Mouse (Mus musculus): ENCODE measurements around the gene Mxi1.

Mxi1 gene

GRCm38 (mm10) chr19:53402741-53403432 lies 92.6 kb downstream of the Mxi1 start:
- no peak for DNase-seq

- peak; percentile 81 for DNase-seq
Measured at GRCm38 (mm10) chr19:53404219-53404836, 94.0 kb downstream of the Mxi1 start.

- DNase-seq, result peak; percentile 94
Measured at GRCm38 (mm10) chr19:53404837-53405356, 94.6 kb downstream of the Mxi1 start.

GRCm38 (mm10) chr19:53405810-53406209 lies 95.5 kb downstream of the Mxi1 start:
- DNase-seq, result no peak

GRCm38 (mm10) chr19:53407350-53407749 lies 97.0 kb downstream of the Mxi1 start:
- DNase-seq, result no peak

- DNase-seq, result no peak
Measured at GRCm38 (mm10) chr19:53408398-53408797, 98.1 kb downstream of the Mxi1 start.

- no peak for DNase-seq
Measured at GRCm38 (mm10) chr19:53409663-53410307, 99.5 kb downstream of the Mxi1 start.

GRCm38 (mm10) chr19:53412149-53412848 lies 102.0 kb downstream of the Mxi1 start:
- no peak for DNase-seq

- DNase-seq, result no peak
Measured at GRCm38 (mm10) chr19:53413617-53414380, 103.5 kb downstream of the Mxi1 start.

- no peak for DNase-seq
Measured at GRCm38 (mm10) chr19:53414650-53415049, 104.3 kb downstream of the Mxi1 start.

- no peak for DNase-seq
Measured at GRCm38 (mm10) chr19:53415198-53415597, 104.9 kb downstream of the Mxi1 start.

- DNase-seq, result peak; percentile 72
Measured at GRCm38 (mm10) chr19:53419834-53420233, 109.5 kb downstream of the Mxi1 start.

GRCm38 (mm10) chr19:53420924-53421582 lies 110.7 kb downstream of the Mxi1 start:
- DNase-seq, result peak; percentile 82

- DNase-seq, result no peak
Measured at GRCm38 (mm10) chr19:53421583-53422188, 111.4 kb downstream of the Mxi1 start.

GRCm38 (mm10) chr19:53422358-53423308 lies 112.3 kb downstream of the Mxi1 start:
- no peak for DNase-seq

GRCm38 (mm10) chr19:53423341-53423753 lies 113.0 kb downstream of the Mxi1 start:
- DNase-seq, result no peak

- no peak for DNase-seq
Measured at GRCm38 (mm10) chr19:53423816-53424465, 113.6 kb downstream of the Mxi1 start.

- DNase-seq, result no peak
Measured at GRCm38 (mm10) chr19:53424629-53425028, 114.3 kb downstream of the Mxi1 start.
